Mouse (Mus musculus) layer of hippocampus, adult 11-12 months (tissue): ENCODE data around the gene 1700017B05Rik.
A peak's percentile ranks its signal among the peaks of the same experiment; 100 is the strongest.
"Not testable (repeated sequence)": the region's sequence is repeated elsewhere in the genome, so short reads cannot be mapped to it uniquely, and the experiment has no call there.

Experiments
- DNase-seq: peaks from one replicate; pipeline ENCODE4 v3.0.0; 2022; ENCODE audit warnings: low spot score

1700017B05Rik gene

DNA sequence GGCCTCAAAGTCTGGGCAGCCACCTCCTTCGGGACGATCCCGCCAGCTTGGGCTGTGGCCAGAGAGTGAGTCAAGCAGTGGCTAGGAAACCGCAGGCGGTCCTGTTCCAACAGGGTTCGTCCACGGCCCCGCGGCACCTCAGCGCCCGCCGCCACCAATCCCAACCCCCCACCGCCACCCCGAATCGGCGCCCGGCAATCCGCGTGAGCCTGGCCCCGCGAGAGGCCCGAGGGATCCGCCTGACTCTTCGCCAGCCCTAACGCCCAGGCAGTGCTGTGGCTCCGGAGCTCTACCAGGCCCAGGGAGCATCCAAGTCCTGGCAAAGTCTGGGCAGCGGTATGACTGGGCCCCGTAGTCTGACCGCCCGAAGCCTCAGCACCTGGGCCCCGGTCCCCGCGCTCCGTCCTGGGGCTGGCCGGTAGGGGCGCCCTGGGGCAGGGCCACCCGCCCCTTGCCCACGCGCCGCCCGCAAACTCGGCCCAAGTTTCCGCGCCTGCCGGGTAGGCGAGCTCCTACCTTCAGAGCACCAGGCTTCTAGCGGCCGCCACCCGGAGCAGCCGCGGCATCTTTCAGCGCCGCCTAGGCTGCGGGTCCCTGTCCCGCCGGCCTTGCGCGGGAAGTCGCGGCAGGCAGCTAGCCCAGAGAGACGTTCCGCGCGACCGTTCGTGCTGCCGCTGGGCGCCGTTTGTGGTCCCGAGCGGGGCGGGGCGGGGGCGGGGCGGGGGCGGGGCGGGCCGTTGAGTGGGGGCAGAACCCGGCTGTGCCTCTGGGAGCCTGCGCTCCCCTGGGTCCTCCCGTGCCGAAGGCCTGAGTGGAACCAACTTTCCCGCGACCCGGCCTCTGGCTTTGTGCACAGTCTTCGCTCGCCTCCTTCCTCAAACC is at the start of gene 1700017B05Rik:
1700017B05Rik (minus strand) TSS at position 700 of the 882 bp plus-strand sequence.
- peak; percentile 67 for DNase-seq

- no peak for DNase-seq
Measured at GRCm38 (mm10) chr9:57310895-57311294, 48.5 kb upstream of the 1700017B05Rik start.

GRCm38 (mm10) chr9:57309353-57309752 is 46.9 kb upstream of the 1700017B05Rik start:
- DNase-seq: no peak

DNA sequence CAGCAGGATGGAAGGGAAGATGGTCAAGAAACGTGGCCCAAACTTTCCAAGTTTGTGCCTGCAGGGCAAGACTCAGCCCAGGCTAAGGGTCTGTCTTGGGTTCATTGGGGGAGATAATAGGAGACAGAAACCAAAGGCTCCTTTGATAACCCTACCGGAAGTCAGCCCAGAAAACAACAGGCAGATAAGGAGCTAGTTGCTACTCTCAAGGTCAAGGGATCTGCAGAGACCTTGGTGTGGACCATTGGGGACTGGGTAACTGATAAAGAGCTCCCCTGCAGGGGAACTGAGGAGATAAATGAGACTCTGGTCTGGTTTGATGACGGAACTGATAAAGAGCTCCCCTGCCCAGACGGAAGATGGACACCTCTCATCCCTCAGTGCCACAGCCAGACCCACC is 45.0 kb upstream of the 1700017B05Rik start:
- DNase-seq: no peak

- not testable (repeated sequence) for DNase-seq
Measured at GRCm38 (mm10) chr9:57304716-57305115, 42.3 kb upstream of the 1700017B05Rik start.

- DNase-seq: no peak
Measured at GRCm38 (mm10) chr9:57304251-57304650, 41.8 kb upstream of the 1700017B05Rik start.

- DNase-seq: no peak
Measured at GRCm38 (mm10) chr9:57303356-57303755, 40.9 kb upstream of the 1700017B05Rik start.

GRCm38 (mm10) chr9:57300825-57301224 is 38.4 kb upstream of the 1700017B05Rik start:
- DNase-seq: no peak

DNA sequence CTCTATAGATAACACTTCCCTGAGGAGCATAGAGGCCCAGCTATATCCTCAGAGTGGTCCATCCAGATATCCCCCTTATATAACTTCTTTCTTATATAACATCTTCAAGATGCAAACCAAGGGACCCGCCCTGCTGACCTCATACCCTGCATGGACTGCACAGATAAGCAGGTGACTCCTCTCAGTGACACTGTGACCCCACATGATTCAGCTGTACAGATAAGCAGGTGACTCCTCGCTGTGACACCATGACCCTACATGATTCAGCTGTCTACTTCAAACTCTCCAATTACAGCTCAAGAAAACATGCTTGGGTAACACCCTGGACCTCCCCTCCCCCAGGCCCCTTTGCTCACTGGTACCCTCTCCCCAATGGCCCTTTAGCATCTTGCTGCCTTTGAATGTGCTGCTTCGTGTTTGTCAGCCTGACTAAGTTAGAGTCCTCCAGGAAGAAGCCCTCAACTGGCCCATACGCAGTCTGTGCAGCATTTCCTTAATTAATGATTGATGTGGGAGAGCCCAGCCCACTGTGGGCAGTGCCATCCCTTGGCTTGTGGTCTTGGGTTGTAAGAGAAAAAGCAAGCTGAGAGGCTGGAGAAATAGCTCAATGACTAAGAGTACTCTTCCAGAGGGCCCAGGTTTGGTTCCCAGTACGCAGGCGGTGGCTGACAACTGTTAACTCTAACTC is 37.5 kb upstream of the 1700017B05Rik start:
- no peak for DNase-seq

GRCm38 (mm10) chr9:57297938-57298337 is 35.5 kb upstream of the 1700017B05Rik start:
- no peak for DNase-seq

DNA sequence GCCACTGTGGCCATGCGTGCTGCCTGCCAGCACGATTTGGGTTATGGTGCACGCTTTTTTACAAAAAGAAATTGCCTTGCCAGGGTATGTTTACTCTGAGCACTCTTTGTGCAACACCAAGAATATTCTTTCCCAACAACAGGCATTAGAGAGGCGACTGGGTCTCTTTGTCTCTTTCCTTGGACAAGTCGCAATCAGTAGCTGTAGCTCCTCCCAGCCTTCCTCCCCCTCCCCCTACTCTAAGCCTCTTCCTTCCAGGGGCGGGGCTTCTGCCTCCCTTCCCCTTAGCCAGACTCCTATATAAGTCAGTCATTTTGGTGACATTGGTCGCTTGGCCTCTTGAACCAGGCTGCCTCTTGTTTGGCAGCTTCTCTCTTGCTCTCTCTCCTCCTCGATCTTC is 33.9 kb upstream of the 1700017B05Rik start:
- DNase-seq: no peak

- DNase-seq: no peak
Measured at GRCm38 (mm10) chr9:57295666-57296065, 33.3 kb upstream of the 1700017B05Rik start.

- DNase-seq: no peak
Measured at GRCm38 (mm10) chr9:57294905-57295304, 32.5 kb upstream of the 1700017B05Rik start.

- DNase-seq: no peak
Measured at GRCm38 (mm10) chr9:57287183-57287582, 24.8 kb upstream of the 1700017B05Rik start.

DNA sequence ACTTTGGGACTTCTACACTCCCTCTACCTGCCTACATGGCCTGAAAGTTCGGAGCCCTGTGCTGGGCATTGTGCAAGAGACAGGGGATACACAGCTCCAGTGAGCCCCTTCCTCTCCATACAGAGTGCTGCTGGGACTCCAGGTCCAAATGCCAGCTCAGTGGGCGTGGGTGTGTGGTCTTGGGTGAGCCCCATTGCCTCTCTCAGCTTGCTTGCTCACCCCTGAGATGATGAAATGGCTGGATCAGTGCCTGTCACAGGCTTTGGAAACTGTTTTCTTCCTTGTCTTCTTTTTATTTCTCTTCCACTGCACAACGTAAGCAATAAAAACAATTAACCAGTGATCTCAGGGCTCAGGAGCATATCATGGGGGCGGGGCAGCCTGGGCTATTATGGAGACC is 20.9 kb upstream of the 1700017B05Rik start:
- no peak for DNase-seq

DNA sequence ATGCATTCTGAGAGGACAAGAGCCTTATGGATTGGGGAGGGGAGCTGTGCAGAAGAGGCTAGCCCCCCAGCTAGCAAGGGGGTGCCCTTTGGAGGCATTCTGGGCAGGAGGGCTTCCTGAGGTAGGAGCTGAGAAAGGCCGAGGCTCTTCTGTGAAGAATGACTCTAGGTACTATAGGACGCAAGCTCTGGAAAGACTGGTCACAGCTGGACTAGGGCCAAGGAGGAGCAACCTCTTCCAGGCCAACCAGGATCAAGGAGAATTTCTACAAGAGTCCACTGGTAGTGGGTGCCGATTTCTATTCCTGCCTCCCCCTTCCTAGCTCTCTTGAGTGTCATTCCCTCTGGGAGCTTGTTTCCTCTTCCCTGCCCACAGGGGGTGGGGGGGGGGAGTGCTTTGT is 20.3 kb upstream of the 1700017B05Rik start:
- DNase-seq: no peak

DNA sequence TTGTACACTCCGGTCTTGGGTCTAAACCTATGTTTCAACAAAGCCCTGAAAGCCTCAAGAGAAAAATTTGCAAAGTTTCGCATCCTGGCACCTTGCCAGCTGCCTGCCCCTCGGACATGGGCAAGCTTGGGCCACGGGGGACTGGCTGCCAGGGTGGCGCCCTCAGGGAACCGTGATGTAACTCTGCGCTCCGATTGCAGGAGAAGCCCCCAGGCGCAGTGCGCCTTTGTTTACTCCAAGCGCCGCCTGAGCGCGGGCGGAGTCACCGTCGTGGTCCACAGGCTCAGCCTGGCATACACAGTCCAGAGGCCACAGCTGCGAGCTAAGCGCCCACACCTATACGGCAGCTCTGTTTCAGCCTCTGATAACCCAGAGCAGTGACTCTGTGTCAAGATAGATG is 19.1 kb upstream of the 1700017B05Rik start:
- DNase-seq: no peak

GRCm38 (mm10) chr9:57279441-57279840 is 17.0 kb upstream of the 1700017B05Rik start:
- DNase-seq: no peak

GRCm38 (mm10) chr9:57278268-57278667 is 15.9 kb upstream of the 1700017B05Rik start:
- DNase-seq: no peak

DNA sequence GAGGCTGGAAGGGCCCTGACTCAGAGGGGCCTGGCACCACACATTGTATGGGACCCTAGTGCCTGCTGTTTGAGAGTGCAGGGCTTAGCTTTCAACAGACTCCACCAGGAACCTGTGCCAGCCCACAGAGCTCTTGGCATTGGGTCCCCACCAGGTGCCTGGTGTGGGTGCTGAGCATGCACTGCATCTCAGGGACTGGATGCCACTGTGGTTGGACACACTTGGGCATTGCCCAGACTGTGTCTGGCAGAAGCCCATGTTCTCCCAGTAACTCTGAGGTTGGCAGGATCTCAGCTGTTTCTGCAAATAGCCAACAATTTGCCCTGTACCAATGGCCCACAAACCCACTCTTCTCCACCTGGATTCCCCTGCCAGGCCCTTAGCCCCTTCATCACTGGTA is 13.9 kb upstream of the 1700017B05Rik start:
- DNase-seq: no peak

- no peak for DNase-seq
Measured at GRCm38 (mm10) chr9:57273805-57274494, 11.5 kb upstream of the 1700017B05Rik start.
